Mouse (Mus musculus) layer of hippocampus, postnatal 14 days (tissue): ENCODE measurements around the gene Gna15. TPM values are rescaled to one million over a fixed set of nuclear protein-coding genes. Genes with fewer than 3 reads are reported as not detected.

Source experiments
- microRNA-seq, 2 experiments: library from miRNA; unstranded; fragments of <30 nt; microRNA quantifications; one replicate each; pipeline ENCODE4 v1.2.0; 2021
- total RNA-seq, 2 experiments: library from RNA; stranded (reverse); gene quantifications; 2 replicates each; pipeline ENCODE4 v1.2.3; 2021

Gene Gna15
- total RNA-seq, 2 experiments from 2014 or later, result 2.4 to 4.2 TPM

Small RNA genes lying within 50 kb of the gene (microRNA-seq; reads per million reads assigned to microRNA genes)
- 0 reads per million in 2 experiments for gene Gm25595

Other genes starting within 250 kb of the Gna15 start
- gene Tjp3, start 232.6 kb downstream of the Gna15 start, total RNA-seq, result 1 to 10 TPM; 1.6 to 2.5 TPM
- gene Pip5k1c, start 231.3 kb downstream of the Gna15 start, total RNA-seq, result 100 to 1,000 TPM; 330 to 352 TPM
- gene Cactin, start 203.1 kb downstream of the Gna15 start, total RNA-seq, result 10 to 100 TPM; 22.4 to 25.8 TPM
- gene Tbxa2r, start 195.5 kb downstream of the Gna15 start, total RNA-seq, result 1 to 10 TPM; 1.8 to 2.2 TPM
- gene Gipc3, start 181.0 kb downstream of the Gna15 start, total RNA-seq, result 1 to 10 TPM; 1.4 to 1.5 TPM
- gene Hmg20b, start 173.7 kb downstream of the Gna15 start, total RNA-seq, result 10 to 100 TPM; 24.0 to 40.0 TPM
- 10 to 100 TPM; 40.8 to 45.8 TPM for gene Mfsd12, start 166.7 kb downstream of the Gna15 start, total RNA-seq
- 1 to 10 TPM in 1 of 2 experiments, under 1 TPM in 1; 0.92 to 1.0 TPM for gene 4930404N11Rik, start 158.4 kb downstream of the Gna15 start, total RNA-seq
- 10 to 100 TPM; 68.6 to 73.2 TPM for gene Fzr1, start 145.7 kb downstream of the Gna15 start, total RNA-seq
- 10 to 100 TPM; 73.7 to 74.3 TPM for gene Dohh, start 139.8 kb downstream of the Gna15 start, total RNA-seq
- 1 to 10 TPM; 3.1 to 4.5 TPM for gene Gm48551, start 139.8 kb downstream of the Gna15 start, total RNA-seq
- 1 to 10 TPM; 2.8 to 5.4 TPM for gene Gm48552, start 135.2 kb downstream of the Gna15 start, total RNA-seq
- gene Smim24, start 131.2 kb downstream of the Gna15 start, total RNA-seq, result 1 to 10 TPM; 1.1 to 1.5 TPM
- 10 to 100 TPM; 66.7 to 70.9 TPM for gene Nfic, start 68.6 kb downstream of the Gna15 start, total RNA-seq
- 100 to 1,000 TPM; 266 to 272 TPM for gene Celf5, start 41.5 kb downstream of the Gna15 start, total RNA-seq
- 10 to 100 TPM; 79.7 to 95.2 TPM for gene Ncln, start 27.8 kb downstream of the Gna15 start, total RNA-seq
- gene S1pr4, start 24.1 kb downstream of the Gna15 start, total RNA-seq, result under 1 TPM; 0.39 to 0.57 TPM
- gene Gna11, start 21.0 kb upstream of the Gna15 start, total RNA-seq, result 100 to 1,000 TPM; 120 to 121 TPM
- gene Aes, start 35.3 kb upstream of the Gna15 start, total RNA-seq, result 100 to 1,000 TPM; 639 to 673 TPM
- 10 to 100 TPM; 23.3 to 25.9 TPM for gene Tle2, start 50.3 kb upstream of the Gna15 start, total RNA-seq
- 1 to 10 TPM; 2.0 to 3.5 TPM for gene Tle6, start 76.8 kb upstream of the Gna15 start, total RNA-seq
- gene BC025920, start 82.0 kb upstream of the Gna15 start, total RNA-seq, result 1 to 10 TPM; 2.6 to 2.8 TPM
- gene Sirt6, start 103.6 kb upstream of the Gna15 start, total RNA-seq, result 10 to 100 TPM; 27.8 to 30.3 TPM
- 10 to 100 TPM; 32.5 to 36.3 TPM for gene Ankrd24, start 104.3 kb upstream of the Gna15 start, total RNA-seq
- gene Gm10778, start 124.8 kb upstream of the Gna15 start, total RNA-seq, result 1 to 10 TPM; 3.5 to 3.9 TPM
- gene Zfp433, start 180.6 kb upstream of the Gna15 start, total RNA-seq, result 10 to 100 TPM in 1 of 2 experiments, 1 to 10 TPM in 1; 8.0 to 11.5 TPM
- gene Gm3055, start 246.9 kb upstream of the Gna15 start, total RNA-seq, result 1 to 10 TPM; 7.6 to 9.5 TPM